Mouse (Mus musculus): ENCODE results near the gene Jpt1. TPM values are rescaled to one million over a fixed set of nuclear protein-coding genes. Genes with fewer than 3 reads are reported as not detected.

Jpt1 gene
- polyA plus RNA-seq, 1 experiment from 2014 or later = 990 TPM

- peaks cover 2% of the 10 kb centered on the region; the same call in 1 of the 2 replicates for H3K4me1 ChIP-seq (replicated peaks; ENCODE audit: control insufficient read depth, insufficient read depth, low read length)
- WGBS = 1% methylated on average over 26 of the region's 26 CpGs
- H3K9ac ChIP-seq (ENCODE audit: low read depth, low read length) = peak within 1 kb of the TSS; percentile 66
- no peaks in the 10 kb centered on the region for H3K27me3 ChIP-seq (ENCODE audit: control insufficient read depth, insufficient read depth, low read length)
- ATAC-seq (ENCODE audit: low FRiP score) (peak; percentile 94), DNase-seq (ENCODE audit: low spot score) (peak; percentile 97)
- H3K4me2 ChIP-seq (replicated peaks; ENCODE audit: low read depth, low read length) = peak within 1 kb of the TSS; percentile 95
- no peaks in the 10 kb centered on the region for H3K9me3 ChIP-seq (ENCODE audit: control insufficient read depth, low read length)
- peak within 1 kb of the TSS; percentile 87 for H3K4me3 ChIP-seq (ENCODE audit: low read depth, low read length)
- no peaks in the 10 kb centered on the region for H3K36me3 ChIP-seq (ENCODE audit: control insufficient read depth, insufficient read depth, low read length)
- peak within 1 kb of the TSS; percentile 61; the same call in 1 of the 2 replicates for H3K27ac ChIP-seq (ENCODE audit: low read depth, low read length)
These were observed 39.0 kb downstream of the Jpt1 start, which contains the start of gene Armc7 for GRCm38 (mm10) chr11:115475025-115475757. Gene Armc7 (plus strand): TSS chr11:115475667.

DNA sequence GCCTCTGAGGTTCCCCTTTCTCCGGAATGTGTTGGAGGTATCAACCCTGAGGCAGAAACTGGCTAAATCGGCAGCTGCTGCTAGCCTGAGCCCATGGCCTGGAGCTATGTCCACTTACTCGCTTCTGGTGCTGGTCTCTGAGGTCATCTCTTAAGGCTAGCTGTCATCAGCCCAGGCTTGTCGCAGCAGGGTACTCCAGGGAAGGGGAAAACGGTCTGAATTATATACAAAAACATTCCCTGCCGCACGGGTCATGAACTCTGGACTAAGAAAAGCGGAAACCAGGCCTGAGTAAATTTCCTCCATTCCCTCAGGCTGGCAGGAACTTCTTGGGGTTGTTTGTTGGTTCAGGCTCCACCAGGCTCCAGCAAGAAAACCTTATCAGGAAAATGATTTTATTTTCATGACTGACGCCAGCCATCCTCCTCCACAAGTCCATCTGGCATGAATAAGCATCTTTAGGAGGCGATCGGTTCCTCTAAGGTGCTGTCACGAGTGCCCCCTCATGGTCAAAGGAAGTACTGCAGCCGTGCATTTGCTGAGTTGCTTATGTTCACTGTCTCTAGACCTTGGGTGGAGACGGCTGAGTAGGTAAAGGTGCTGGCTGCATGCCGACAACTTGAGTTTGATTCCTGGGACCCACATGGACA is 40.4 kb downstream of the Jpt1 start:
- no peaks in the 10 kb centered on the region for H3K27me3 ChIP-seq (ENCODE audit: control insufficient read depth, insufficient read depth, low read length)
- no peaks in the 10 kb centered on the region for H3K9me3 ChIP-seq (ENCODE audit: control insufficient read depth, low read length)
- DNase-seq (ENCODE audit: low spot score) (peak; percentile 99), ATAC-seq (ENCODE audit: low FRiP score) (peak; percentile 36; the same call in 1 of the 2 replicates)
- peaks cover 2% of the 10 kb centered on the region; the same call in 1 of the 2 replicates for H3K4me1 ChIP-seq (replicated peaks; ENCODE audit: control insufficient read depth, insufficient read depth, low read length)
- 22% methylated on average over 15 of the region's 15 CpGs for WGBS
- H3K9ac ChIP-seq (ENCODE audit: low read depth, low read length) = no peak overlapping the region
- peak overlapping the region; percentile 19 for H3K4me2 ChIP-seq (replicated peaks; ENCODE audit: low read depth, low read length)
- H3K27ac ChIP-seq (ENCODE audit: low read depth, low read length) = no peak overlapping the region
- H3K36me3 ChIP-seq (ENCODE audit: control insufficient read depth, insufficient read depth, low read length) = no peaks in the 10 kb centered on the region
- no peak overlapping the region for H3K4me3 ChIP-seq (ENCODE audit: low read depth, low read length)

GRCm38 (mm10) chr11:115472183-115472582 is 42.0 kb downstream of the Jpt1 start:
- no peak overlapping the region for H3K27ac ChIP-seq (ENCODE audit: low read depth, low read length)
- no peaks in the 10 kb centered on the region for H3K27me3 ChIP-seq (ENCODE audit: control insufficient read depth, insufficient read depth, low read length)
- no peak overlapping the region for H3K4me3 ChIP-seq (ENCODE audit: low read depth, low read length)
- peaks cover 2% of the 10 kb centered on the region; the same call in 1 of the 2 replicates for H3K4me1 ChIP-seq (replicated peaks; ENCODE audit: control insufficient read depth, insufficient read depth, low read length)
- DNase-seq (ENCODE audit: low spot score) (no peak), ATAC-seq (ENCODE audit: low FRiP score) (no peak)
- no peaks in the 10 kb centered on the region for H3K9me3 ChIP-seq (ENCODE audit: control insufficient read depth, low read length)
- H3K4me2 ChIP-seq (replicated peaks; ENCODE audit: low read depth, low read length) = no peak overlapping the region
- 89% methylated on average over 7 of the region's 7 CpGs for WGBS
- H3K9ac ChIP-seq (ENCODE audit: low read depth, low read length) = no peak overlapping the region
- no peaks in the 10 kb centered on the region for H3K36me3 ChIP-seq (ENCODE audit: control insufficient read depth, insufficient read depth, low read length)

DNA sequence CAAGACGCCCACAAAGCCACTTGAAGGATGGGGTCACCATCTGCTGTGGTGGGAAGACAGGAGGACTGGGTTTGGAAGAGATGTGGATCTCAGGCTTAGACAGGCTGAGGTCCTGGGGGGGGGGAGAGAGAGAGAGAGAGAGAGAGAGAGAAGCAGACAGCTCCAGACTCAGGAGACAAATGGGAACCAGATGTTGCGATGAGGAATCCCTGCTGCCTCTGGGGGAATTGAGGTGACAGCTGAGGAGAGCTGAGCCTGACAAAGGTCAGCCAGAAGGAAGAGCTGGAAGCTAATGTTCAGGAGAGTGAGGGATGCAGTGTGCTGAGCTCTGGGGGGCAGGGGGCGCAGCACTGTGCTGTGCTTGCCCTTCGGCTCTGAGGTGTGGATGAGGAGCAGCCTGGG is 47.0 kb downstream of the Jpt1 start:
- no peaks in the 10 kb centered on the region for H3K9me3 ChIP-seq (ENCODE audit: control insufficient read depth, low read length)
- H3K4me3 ChIP-seq (ENCODE audit: low read depth, low read length) = no peak overlapping the region
- DNase-seq (ENCODE audit: low spot score) (peak; percentile 42), ATAC-seq (ENCODE audit: low FRiP score) (no peak)
- H3K27ac ChIP-seq (ENCODE audit: low read depth, low read length) = no peak overlapping the region
- 33% methylated on average over 4 of the region's 4 CpGs for WGBS
- H3K4me1 ChIP-seq (replicated peaks; ENCODE audit: control insufficient read depth, insufficient read depth, low read length) = no peaks in the 10 kb centered on the region
- no peaks in the 10 kb centered on the region for H3K36me3 ChIP-seq (ENCODE audit: control insufficient read depth, insufficient read depth, low read length)
- no peak overlapping the region for H3K4me2 ChIP-seq (replicated peaks; ENCODE audit: low read depth, low read length)
- H3K27me3 ChIP-seq (ENCODE audit: control insufficient read depth, insufficient read depth, low read length) = no peaks in the 10 kb centered on the region
- no peak overlapping the region for H3K9ac ChIP-seq (ENCODE audit: low read depth, low read length)

GRCm38 (mm10) chr11:115464851-115465250 is 49.3 kb downstream of the Jpt1 start:
- DNase-seq (ENCODE audit: low spot score) (no peak), ATAC-seq (ENCODE audit: low FRiP score) (no peak)
- H3K27ac ChIP-seq (ENCODE audit: low read depth, low read length) = no peak overlapping the region
- H3K36me3 ChIP-seq (ENCODE audit: control insufficient read depth, insufficient read depth, low read length) = no peaks in the 10 kb centered on the region
- H3K4me2 ChIP-seq (replicated peaks; ENCODE audit: low read depth, low read length) = no peak overlapping the region
- no peak overlapping the region for H3K4me3 ChIP-seq (ENCODE audit: low read depth, low read length)
- H3K27me3 ChIP-seq (ENCODE audit: control insufficient read depth, insufficient read depth, low read length) = no peaks in the 10 kb centered on the region
- no peak overlapping the region for H3K9ac ChIP-seq (ENCODE audit: low read depth, low read length)
- no peaks in the 10 kb centered on the region for H3K4me1 ChIP-seq (replicated peaks; ENCODE audit: control insufficient read depth, insufficient read depth, low read length)
- 91% methylated on average over 8 of the region's 8 CpGs for WGBS
- no peaks in the 10 kb centered on the region for H3K9me3 ChIP-seq (ENCODE audit: control insufficient read depth, low read length)

- ATAC-seq (ENCODE audit: low FRiP score) (no peak), DNase-seq (ENCODE audit: low spot score) (no peak)
- no peaks in the 10 kb centered on the region for H3K9me3 ChIP-seq (ENCODE audit: control insufficient read depth, low read length)
- H3K36me3 ChIP-seq (ENCODE audit: control insufficient read depth, insufficient read depth, low read length) = no peaks in the 10 kb centered on the region
- no peak overlapping the region for H3K27ac ChIP-seq (ENCODE audit: low read depth, low read length)
- no peak overlapping the region for H3K9ac ChIP-seq (ENCODE audit: low read depth, low read length)
- H3K27me3 ChIP-seq (ENCODE audit: control insufficient read depth, insufficient read depth, low read length) = no peaks in the 10 kb centered on the region
- H3K4me2 ChIP-seq (replicated peaks; ENCODE audit: low read depth, low read length) = no peak overlapping the region
- no peaks in the 10 kb centered on the region for H3K4me1 ChIP-seq (replicated peaks; ENCODE audit: control insufficient read depth, insufficient read depth, low read length)
- no peak overlapping the region for H3K4me3 ChIP-seq (ENCODE audit: low read depth, low read length)
- WGBS = 69% methylated on average over 11 of the region's 11 CpGs
These were observed 50.8 kb downstream of the Jpt1 start for GRCm38 (mm10) chr11:115463397-115463796.

- Histone ChIP-seq H3K9ac (ENCODE audit: low read depth, low read length) (no peak within 1 kb of the TSS), H3K4me1 (replicated peaks; ENCODE audit: control insufficient read depth, insufficient read depth, low read length) (no peaks in the 10 kb centered on the region), H3K27me3 (ENCODE audit: control insufficient read depth, insufficient read depth, low read length) (no peaks in the 10 kb centered on the region), H3K4me2 (replicated peaks; ENCODE audit: low read depth, low read length) (no peak within 1 kb of the TSS), H3K27ac (ENCODE audit: low read depth, low read length) (no peak within 1 kb of the TSS), H3K36me3 (ENCODE audit: control insufficient read depth, insufficient read depth, low read length) (no peaks in the 10 kb centered on the region), H3K4me3 (ENCODE audit: low read depth, low read length) (no peak within 1 kb of the TSS), H3K9me3 (ENCODE audit: control insufficient read depth, low read length) (no peaks in the 10 kb centered on the region)
- DNase-seq (ENCODE audit: low spot score) = no peak
- WGBS = 78% methylated on average over 16 of the region's 16 CpGs
- no peak for ATAC-seq (ENCODE audit: low FRiP score)
These were observed 51.8 kb downstream of the Jpt1 start, which contains the start of gene Slc16a5 for GRCm38 (mm10) chr11:115462243-115462891. Gene Slc16a5 (plus strand): TSS chr11:115462474.

GRCm38 (mm10) chr11:115461846-115462242 is 52.3 kb downstream of the Jpt1 start:
- H3K4me1 ChIP-seq (replicated peaks; ENCODE audit: control insufficient read depth, insufficient read depth, low read length) = no peaks in the 10 kb centered on the region
- 79% methylated on average over 5 of the region's 5 CpGs for WGBS
- no peak overlapping the region for H3K4me2 ChIP-seq (replicated peaks; ENCODE audit: low read depth, low read length)
- no peaks in the 10 kb centered on the region for H3K36me3 ChIP-seq (ENCODE audit: control insufficient read depth, insufficient read depth, low read length)
- H3K27ac ChIP-seq (ENCODE audit: low read depth, low read length) = no peak overlapping the region
- H3K27me3 ChIP-seq (ENCODE audit: control insufficient read depth, insufficient read depth, low read length) = no peaks in the 10 kb centered on the region
- DNase-seq (ENCODE audit: low spot score) (no peak), ATAC-seq (ENCODE audit: low FRiP score) (no peak)
- no peak overlapping the region for H3K9ac ChIP-seq (ENCODE audit: low read depth, low read length)
- no peaks in the 10 kb centered on the region for H3K9me3 ChIP-seq (ENCODE audit: control insufficient read depth, low read length)
- H3K4me3 ChIP-seq (ENCODE audit: low read depth, low read length) = no peak overlapping the region

Data from hindbrain, embryonic 11.5 days (tissue).